Mouse (Mus musculus): ENCODE results near the gene Enho. TPM values are rescaled to one million over a fixed set of nuclear protein-coding genes. Genes with fewer than 3 reads are reported as not detected.

Gene Enho
- polyA plus RNA-seq, 1 experiment from 2014 or later, result 4.7 TPM

DNA sequence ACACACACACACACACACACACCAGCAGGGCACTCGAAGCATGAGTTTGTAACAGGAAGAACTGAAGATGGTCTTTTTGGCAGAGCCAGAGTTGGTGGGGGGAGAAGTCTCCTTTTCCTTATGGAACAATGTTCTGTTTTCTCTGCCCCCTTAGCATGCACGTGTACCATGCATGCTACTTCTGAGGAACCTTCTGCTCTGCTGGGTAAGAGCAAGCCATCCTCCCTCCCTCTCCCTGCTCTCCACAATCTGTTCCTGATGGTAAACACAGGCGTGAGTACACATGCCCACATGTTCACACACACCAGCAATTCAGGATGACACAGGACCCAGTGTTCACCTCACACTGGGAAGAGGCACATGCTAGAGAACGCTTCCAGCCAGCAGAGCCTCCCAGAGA, 41.1 kb upstream of the Enho start:
- Histone ChIP-seq H3K4me1 (ENCODE audit: control insufficient read depth, insufficient read depth, low read length) (peaks cover 43% of the 10 kb centered on the region), H3K27ac (ENCODE audit: low read depth, low read length) (no peak overlapping the region), H3K4me2 (no peak overlapping the region), H3K4me3 (ENCODE audit: low read depth, low read length) (no peak overlapping the region), H3K36me3 (ENCODE audit: control insufficient read depth, insufficient read depth, low read length) (no peaks in the 10 kb centered on the region), H3K9ac (ENCODE audit: low read depth, low read length) (no peak overlapping the region), H3K27me3 (ENCODE audit: control insufficient read depth, insufficient read depth, low read length) (peaks cover 7% of the 10 kb centered on the region), H3K9me3 (replicated peaks; ENCODE audit: control insufficient read depth, low read length) (no peaks in the 10 kb centered on the region)
- ATAC-seq (replicated peaks; ENCODE audit: insufficient number of reproducible peaks, low FRiP score, low TSS enrichment), result no peak
- 78% methylated on average over 4 of the region's 4 CpGs for WGBS (ENCODE audit: insufficient replicate concordance)

GRCm38 (mm10) chr4:41679291-41679690, 39.2 kb upstream of the Enho start:
- Histone ChIP-seq H3K4me2 (no peak overlapping the region), H3K4me3 (ENCODE audit: low read depth, low read length) (no peak overlapping the region), H3K27ac (ENCODE audit: low read depth, low read length) (no peak overlapping the region), H3K4me1 (ENCODE audit: control insufficient read depth, insufficient read depth, low read length) (peaks cover 49% of the 10 kb centered on the region), H3K36me3 (ENCODE audit: control insufficient read depth, insufficient read depth, low read length) (no peaks in the 10 kb centered on the region), H3K9ac (ENCODE audit: low read depth, low read length) (0 out of 2 replicates have a peak overlapping the region, but pooled peaks have one; percentile 31), H3K27me3 (ENCODE audit: control insufficient read depth, insufficient read depth, low read length) (peaks cover 13% of the 10 kb centered on the region), H3K9me3 (replicated peaks; ENCODE audit: control insufficient read depth, low read length) (no peaks in the 10 kb centered on the region)
- no peak; the same call in 1 of the 2 replicates for ATAC-seq (replicated peaks; ENCODE audit: insufficient number of reproducible peaks, low FRiP score, low TSS enrichment)
- WGBS (ENCODE audit: insufficient replicate concordance), result 48% methylated on average over 2 of the region's 2 CpGs

DNA sequence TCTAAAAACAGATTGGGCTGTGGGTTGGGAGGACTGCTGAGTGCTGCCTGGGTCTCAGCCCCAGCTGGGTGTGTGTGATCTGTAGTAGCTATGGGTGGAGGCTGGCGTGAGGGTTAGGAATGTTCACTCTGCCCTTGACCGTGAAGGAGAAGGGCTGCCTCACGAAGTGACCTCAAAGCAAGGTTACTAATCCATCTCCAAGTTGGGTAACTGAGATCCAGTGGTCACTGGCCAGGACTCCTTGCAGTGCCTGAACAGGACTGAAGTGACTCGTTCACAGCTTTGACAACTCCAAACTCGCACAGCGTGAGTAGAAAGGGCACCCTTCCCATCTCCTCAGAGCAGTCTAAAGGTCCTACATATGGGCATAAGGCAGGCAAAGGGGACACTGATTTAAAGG, 38.7 kb upstream of the Enho start:
- Histone ChIP-seq H3K9me3 (replicated peaks; ENCODE audit: control insufficient read depth, low read length) (no peaks in the 10 kb centered on the region), H3K9ac (ENCODE audit: low read depth, low read length) (0 out of 2 replicates have a peak overlapping the region, but pooled peaks have one; percentile 31), H3K27me3 (ENCODE audit: control insufficient read depth, insufficient read depth, low read length) (peaks cover 13% of the 10 kb centered on the region), H3K4me2 (no peak overlapping the region), H3K36me3 (ENCODE audit: control insufficient read depth, insufficient read depth, low read length) (no peaks in the 10 kb centered on the region), H3K4me3 (ENCODE audit: low read depth, low read length) (no peak overlapping the region), H3K4me1 (ENCODE audit: control insufficient read depth, insufficient read depth, low read length) (peaks cover 49% of the 10 kb centered on the region), H3K27ac (ENCODE audit: low read depth, low read length) (no peak overlapping the region)
- 49% methylated on average over 6 of the region's 6 CpGs for whole genome bisulfite sequencing (ENCODE audit: insufficient replicate concordance)
- no peak for ATAC-seq (replicated peaks; ENCODE audit: insufficient number of reproducible peaks, low FRiP score, low TSS enrichment)

DNA sequence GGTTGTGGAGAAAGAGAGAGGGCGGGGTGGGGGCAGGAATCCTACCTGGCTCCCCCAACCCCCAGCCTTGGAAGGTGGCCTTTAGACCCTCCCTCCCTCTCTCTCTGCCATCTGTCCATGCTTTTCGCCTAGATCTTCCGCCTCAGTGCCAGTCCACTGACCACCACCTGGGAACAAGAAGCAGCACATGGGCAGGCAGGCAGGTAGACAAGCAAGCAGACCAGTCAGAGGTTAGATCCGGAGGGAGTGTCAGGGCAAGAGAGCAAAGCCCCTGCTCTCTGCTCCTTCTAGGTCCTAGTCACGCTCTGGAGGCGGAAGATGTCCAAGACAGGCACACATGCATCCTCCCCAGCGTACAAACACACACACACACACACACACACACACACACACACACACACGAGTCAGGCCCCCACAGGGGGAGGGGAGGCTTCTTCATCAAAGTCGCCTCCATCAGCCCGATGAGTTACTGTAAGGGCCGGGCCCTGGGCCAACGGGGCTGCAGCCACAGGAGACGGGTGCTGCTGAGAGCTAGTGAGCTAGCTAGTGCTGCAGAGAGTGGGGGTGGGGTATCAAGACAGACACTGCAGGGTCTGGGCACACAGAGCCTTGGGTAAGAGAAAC, 37.0 kb upstream of the Enho start:
- H3K36me3 ChIP-seq (ENCODE audit: control insufficient read depth, insufficient read depth, low read length), result no peaks in the 10 kb centered on the region
- WGBS (ENCODE audit: insufficient replicate concordance), result 45% methylated on average over 13 of the region's 13 CpGs
- ATAC-seq (replicated peaks; ENCODE audit: insufficient number of reproducible peaks, low FRiP score, low TSS enrichment), result no peak; the same call in 1 of the 2 replicates
- no peak overlapping the region for H3K4me3 ChIP-seq (ENCODE audit: low read depth, low read length)
- H3K9ac ChIP-seq (ENCODE audit: low read depth, low read length), result no peak overlapping the region
- H3K27ac ChIP-seq (ENCODE audit: low read depth, low read length), result no peak overlapping the region
- H3K27me3 ChIP-seq (ENCODE audit: control insufficient read depth, insufficient read depth, low read length), result peaks cover 17% of the 10 kb centered on the region
- H3K4me1 ChIP-seq (ENCODE audit: control insufficient read depth, insufficient read depth, low read length), result peaks cover 50% of the 10 kb centered on the region
- no peaks in the 10 kb centered on the region for H3K9me3 ChIP-seq (replicated peaks; ENCODE audit: control insufficient read depth, low read length)
- H3K4me2 ChIP-seq, result no peak overlapping the region; the same call in 1 of the 2 replicates

DNA sequence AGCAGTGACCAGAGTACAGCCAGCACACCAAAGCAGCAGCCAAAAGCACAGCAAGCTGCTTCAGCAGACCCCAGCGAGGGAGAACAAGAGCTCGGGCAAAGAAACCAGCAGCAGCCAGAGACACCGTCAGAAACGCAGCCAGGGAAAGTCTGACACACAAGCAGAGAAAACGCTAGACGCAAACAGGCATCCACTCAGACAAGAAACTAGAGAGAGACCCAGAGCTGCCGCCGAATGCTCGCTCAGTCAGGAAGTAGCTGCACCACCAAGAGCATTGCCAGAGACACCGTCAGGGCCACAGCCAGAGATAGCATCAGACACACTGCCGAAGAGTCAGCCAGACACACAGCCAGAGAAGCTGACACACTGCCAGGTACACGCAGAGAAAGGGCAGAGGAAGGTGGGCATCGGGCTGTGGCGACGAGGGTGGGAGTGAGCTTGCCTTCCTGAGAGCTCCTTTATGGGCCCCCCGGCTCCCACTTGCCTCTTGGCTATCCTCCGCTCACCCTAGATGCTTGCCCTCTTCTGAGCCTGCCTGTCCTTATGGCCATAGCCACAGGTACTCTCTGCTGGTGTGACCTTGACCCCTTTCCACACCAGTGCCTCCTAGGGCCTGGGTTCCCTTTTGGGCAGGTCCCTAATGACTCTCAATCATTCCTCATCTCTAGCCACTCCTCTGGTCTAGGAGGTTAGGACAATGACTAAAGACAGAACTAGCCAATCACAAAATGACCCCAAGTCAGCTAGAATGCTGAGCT, 36.3 kb upstream of the Enho start:
- Histone ChIP-seq H3K9me3 (replicated peaks; ENCODE audit: control insufficient read depth, low read length) (no peaks in the 10 kb centered on the region), H3K27ac (ENCODE audit: low read depth, low read length) (peak overlapping the region; percentile 41; the same call in 1 of the 2 replicates), H3K27me3 (ENCODE audit: control insufficient read depth, insufficient read depth, low read length) (peaks cover 17% of the 10 kb centered on the region), H3K4me3 (ENCODE audit: low read depth, low read length) (no peak overlapping the region), H3K9ac (ENCODE audit: low read depth, low read length) (peak overlapping the region; percentile 43; the same call in 1 of the 2 replicates), H3K4me1 (ENCODE audit: control insufficient read depth, insufficient read depth, low read length) (peaks cover 57% of the 10 kb centered on the region), H3K4me2 (peak overlapping the region; percentile 22; the same call in 1 of the 2 replicates), H3K36me3 (ENCODE audit: control insufficient read depth, insufficient read depth, low read length) (no peaks in the 10 kb centered on the region)
- WGBS (ENCODE audit: insufficient replicate concordance), result 36% methylated on average over 17 of the region's 17 CpGs
- ATAC-seq (replicated peaks; ENCODE audit: insufficient number of reproducible peaks, low FRiP score, low TSS enrichment), result no peak

DNA sequence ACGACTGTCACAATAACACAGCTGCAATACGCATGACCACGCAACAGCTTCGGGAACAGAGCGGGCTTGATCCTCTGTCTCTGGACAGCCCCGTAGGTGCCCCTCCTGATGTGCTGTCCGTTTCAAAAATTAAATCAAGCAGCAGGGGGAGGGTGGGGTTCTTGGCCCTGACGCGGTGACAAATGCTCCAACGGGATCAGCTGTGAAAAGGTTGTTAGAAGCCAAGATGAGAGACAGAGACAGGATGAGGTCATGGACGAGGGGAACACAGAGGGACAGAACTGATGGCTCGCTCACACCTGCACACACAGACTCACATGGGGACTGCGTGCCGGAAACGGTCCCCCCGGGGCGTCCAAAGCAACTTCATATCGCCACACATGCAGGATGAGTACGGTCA, 33.1 kb upstream of the Enho start:
- Histone ChIP-seq H3K27ac (ENCODE audit: low read depth, low read length) (no peak overlapping the region), H3K9me3 (replicated peaks; ENCODE audit: control insufficient read depth, low read length) (no peaks in the 10 kb centered on the region), H3K4me2 (no peak overlapping the region), H3K4me3 (ENCODE audit: low read depth, low read length) (no peak overlapping the region), H3K4me1 (ENCODE audit: control insufficient read depth, insufficient read depth, low read length) (peaks cover 35% of the 10 kb centered on the region), H3K27me3 (ENCODE audit: control insufficient read depth, insufficient read depth, low read length) (peaks cover 29% of the 10 kb centered on the region), H3K36me3 (ENCODE audit: control insufficient read depth, insufficient read depth, low read length) (no peaks in the 10 kb centered on the region), H3K9ac (ENCODE audit: low read depth, low read length) (no peak overlapping the region)
- ATAC-seq (replicated peaks; ENCODE audit: insufficient number of reproducible peaks, low FRiP score, low TSS enrichment), result no peak
- WGBS (ENCODE audit: insufficient replicate concordance), result 55% methylated on average over 19 of the region's 19 CpGs

GRCm38 (mm10) chr4:41672522-41672963, 32.4 kb upstream of the Enho start:
- Histone ChIP-seq H3K9ac (ENCODE audit: low read depth, low read length) (no peak overlapping the region), H3K27me3 (ENCODE audit: control insufficient read depth, insufficient read depth, low read length) (peaks cover 27% of the 10 kb centered on the region), H3K4me2 (no peak overlapping the region), H3K36me3 (ENCODE audit: control insufficient read depth, insufficient read depth, low read length) (no peaks in the 10 kb centered on the region), H3K4me3 (ENCODE audit: low read depth, low read length) (no peak overlapping the region), H3K4me1 (ENCODE audit: control insufficient read depth, insufficient read depth, low read length) (peaks cover 33% of the 10 kb centered on the region), H3K27ac (ENCODE audit: low read depth, low read length) (no peak overlapping the region), H3K9me3 (replicated peaks; ENCODE audit: control insufficient read depth, low read length) (no peaks in the 10 kb centered on the region)
- 27% methylated on average over 8 of the region's 8 CpGs for WGBS (ENCODE audit: insufficient replicate concordance)
- no peak for ATAC-seq (replicated peaks; ENCODE audit: insufficient number of reproducible peaks, low FRiP score, low TSS enrichment)

DNA sequence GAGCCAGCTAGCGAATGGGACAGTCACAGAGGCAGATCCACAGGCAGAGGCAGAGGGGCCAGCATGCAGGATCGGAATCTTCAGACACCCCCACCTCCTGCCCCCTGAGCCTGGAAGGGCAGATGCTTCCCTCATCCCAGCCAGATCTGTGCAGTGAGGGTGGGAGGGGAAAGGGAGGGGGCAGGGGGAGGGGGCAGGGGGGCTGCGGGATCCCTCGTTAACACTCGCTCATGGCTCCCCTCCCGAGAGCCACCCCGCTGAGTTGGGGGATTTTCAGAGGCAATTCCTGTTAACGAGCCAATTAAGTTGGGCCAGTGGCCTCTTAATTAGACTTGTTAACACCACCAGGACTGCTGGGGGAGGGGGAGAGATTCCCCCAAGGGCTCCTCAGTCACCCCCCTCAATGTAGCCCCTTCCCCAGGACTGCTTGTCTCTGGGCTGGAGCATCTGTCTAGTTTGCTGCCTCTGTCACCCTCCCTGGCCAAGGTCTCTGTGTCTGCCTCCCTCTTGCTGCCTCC, 31.9 kb upstream of the Enho start:
- H3K9ac ChIP-seq (ENCODE audit: low read depth, low read length), result no peak overlapping the region

More for the DNA sequence above, 31.9 kb upstream of the Enho start:
- Histone ChIP-seq H3K4me3 (ENCODE audit: low read depth, low read length) (no peak overlapping the region), H3K36me3 (ENCODE audit: control insufficient read depth, insufficient read depth, low read length) (no peaks in the 10 kb centered on the region), H3K27me3 (ENCODE audit: control insufficient read depth, insufficient read depth, low read length) (peaks cover 27% of the 10 kb centered on the region), H3K9me3 (replicated peaks; ENCODE audit: control insufficient read depth, low read length) (no peaks in the 10 kb centered on the region), H3K4me1 (ENCODE audit: control insufficient read depth, insufficient read depth, low read length) (peaks cover 29% of the 10 kb centered on the region), H3K27ac (ENCODE audit: low read depth, low read length) (no peak overlapping the region), H3K4me2 (no peak overlapping the region)
- ATAC-seq (replicated peaks; ENCODE audit: insufficient number of reproducible peaks, low FRiP score, low TSS enrichment), result 0 out of 2 replicates have a peak, but pooled peaks have one; percentile 32
- WGBS (ENCODE audit: insufficient replicate concordance), result 8% methylated on average over 8 of the region's 8 CpGs
